Comparison of ENCODE assay signal across 12 mouse cellular contexts in genomic region chr15:96548363-96548762, GRCm38 (mm10).
DNase-seq lines count a peak whose midpoint lies in the region; ATAC-seq and TF ChIP-seq lines count a peak whose summit lies in the region.
"Had no signal": no experiment of that assay in that cellular context is flagged by ENCODE, and none has a peak within 500 bp of the region (broad histone marks: within the 10 kb centered on the region; RNA-seq: fewer than 3 reads in every experiment).

No protein-coding gene starts in this region.

- H3K4me2 ChIP-seq in hindbrain, embryonic 11.5 days (replicated peaks; ENCODE audit: low read depth, low read length), result no peak overlapping the region
- no peak overlapping the region for H3K4me2 ChIP-seq in forebrain, embryonic 16.5 days (ENCODE audit: low read length)
- H3K4me2 ChIP-seq in myocyte (ENCODE audit: low read depth), result peak overlapping the region; percentile 71
- H3K4me2 ChIP-seq: liver, embryonic 15.5 days had no signal

- H3K4me3 ChIP-seq in hindbrain, embryonic 10.5 days, result no peak overlapping the region
- no peak overlapping the region for H3K4me3 ChIP-seq in hindbrain, embryonic 11.5 days (ENCODE audit: low read depth, low read length)
- H3K4me3 ChIP-seq in E14TG2a.4 (replicated peaks; ENCODE audit: low read length) (peak overlapping the region; percentile 35; the same call in 1 of the 2 replicates), myocyte (no peak overlapping the region)
- H3K4me3 ChIP-seq in forebrain, embryonic 16.5 days (replicated peaks; ENCODE audit: low read length), result no peak overlapping the region
- H3K4me3 ChIP-seq: liver, embryonic 15.5 days had no signal

- no peaks in the 10 kb centered on the region for H3K9me3 ChIP-seq in hindbrain, embryonic 10.5 days
- H3K9me3 ChIP-seq in hindbrain, embryonic 11.5 days (ENCODE audit: control insufficient read depth, low read length), result no peaks in the 10 kb centered on the region
- H3K9me3 ChIP-seq in E14TG2a.4 (ENCODE audit: low read length), result no peaks in the 10 kb centered on the region
- no peaks in the 10 kb centered on the region for H3K9me3 ChIP-seq in forebrain, embryonic 16.5 days (ENCODE audit: control insufficient read depth, low read length)
- H3K9me3 ChIP-seq: liver, embryonic 15.5 days had no signal

- no peak overlapping the region for H3K9ac ChIP-seq in hindbrain, embryonic 11.5 days (ENCODE audit: low read depth, low read length)
- no peak overlapping the region for H3K9ac ChIP-seq in forebrain, embryonic 16.5 days (replicated peaks; ENCODE audit: low read depth, low read length)
- H3K9ac ChIP-seq: liver, embryonic 15.5 days had no signal

- no peaks in the 10 kb centered on the region for H3K36me3 ChIP-seq in hindbrain, embryonic 10.5 days
- no peaks in the 10 kb centered on the region for H3K36me3 ChIP-seq in hindbrain, embryonic 11.5 days (ENCODE audit: control insufficient read depth, insufficient read depth, low read length)
- H3K36me3 ChIP-seq in E14TG2a.4 (ENCODE audit: insufficient read depth, low read length) (no peaks in the 10 kb centered on the region), myocyte (ENCODE audit: control insufficient read depth, insufficient read depth) (no peaks in the 10 kb centered on the region)
- H3K36me3 ChIP-seq in forebrain, embryonic 16.5 days (ENCODE audit: control insufficient read depth, insufficient read depth), result no peaks in the 10 kb centered on the region
- H3K36me3 ChIP-seq: liver, embryonic 15.5 days had no signal

- TF ChIP-seq POLR2A in myocyte (IDR thresholded peaks at IDR 0.05; ENCODE audit: insufficient read length, low read depth), result peak; percentile 14

- no peak overlapping the region for H3ac ChIP-seq in myocyte (ENCODE audit: control insufficient read depth, insufficient read length)

- no peak for ATAC-seq in hindbrain, embryonic 11.5 days (ENCODE audit: low FRiP score)
- 0 out of 2 replicates have a peak, but pooled peaks have one; percentile 16 for ATAC-seq in forebrain, embryonic 16.5 days

- WGBS in hindbrain, embryonic 10.5 days, result 82% methylated on average over 9 of the region's 9 CpGs
- WGBS in hindbrain, embryonic 11.5 days, result 81% methylated on average over 9 of the region's 9 CpGs
- WGBS in forebrain, embryonic 16.5 days, result 62% methylated on average over 9 of the region's 9 CpGs

- no peaks in the 10 kb centered on the region for H3K27me3 ChIP-seq in hindbrain, embryonic 10.5 days (ENCODE audit: insufficient read depth, poor library complexity, severe bottlenecking)
- H3K27me3 ChIP-seq in hindbrain, embryonic 11.5 days (ENCODE audit: control insufficient read depth, insufficient read depth, low read length), result no peaks in the 10 kb centered on the region
- H3K27me3 ChIP-seq in E14TG2a.4 (ENCODE audit: insufficient read depth, low read length), result peaks cover 6% of the 10 kb centered on the region
- no peaks in the 10 kb centered on the region for H3K27me3 ChIP-seq in forebrain, embryonic 16.5 days (replicated peaks; ENCODE audit: control insufficient read depth, insufficient read depth, low read length)
- no peaks in the 10 kb centered on the region for H3K27me3 ChIP-seq in myocyte (ENCODE audit: control insufficient read depth, insufficient read depth, insufficient read length)
- H3K27me3 ChIP-seq: liver, embryonic 15.5 days had no signal

- DNase-seq in hindbrain, embryonic 10.5 days (ENCODE audit: low spot score), result no peak
- DNase-seq in hindbrain, embryonic 11.5 days (ENCODE audit: low spot score), result no peak
- no peak for DNase-seq in thymus, postnatal 14 days
- DNase-seq in gastrocnemius, postnatal 14 days, result no peak
- no peak for DNase-seq in thymus, adult 18-20 months
- DNase-seq: cerebellum, adult 9-11 months; spleen, adult 18-20 months; thymus, adult 2 months had no signal

- TF ChIP-seq CTCF in E14TG2a.4 (conservative IDR thresholded peaks at IDR 0.05; ENCODE audit: low read length), result no peak

- peaks cover 12% of the 10 kb centered on the region; the same call in 1 of the 2 replicates for H3K4me1 ChIP-seq in hindbrain, embryonic 10.5 days (replicated peaks)
- no peaks in the 10 kb centered on the region for H3K4me1 ChIP-seq in hindbrain, embryonic 11.5 days (replicated peaks; ENCODE audit: control insufficient read depth, insufficient read depth, low read length)
- peaks cover 17% of the 10 kb centered on the region for H3K4me1 ChIP-seq in E14TG2a.4 (replicated peaks; ENCODE audit: low read depth, low read length)
- peaks cover 9% of the 10 kb centered on the region; the same call in 1 of the 2 replicates for H3K4me1 ChIP-seq in forebrain, embryonic 16.5 days (replicated peaks; ENCODE audit: control insufficient read depth, insufficient read depth, low read length)
- H3K4me1 ChIP-seq: liver, embryonic 15.5 days had no signal

- peak overlapping the region; percentile 57; the same call in 1 of the 2 replicates for H3K27ac ChIP-seq in hindbrain, embryonic 10.5 days
- no peak overlapping the region for H3K27ac ChIP-seq in hindbrain, embryonic 11.5 days (ENCODE audit: low read depth, low read length)
- 0 out of 2 replicates have a peak overlapping the region, but pooled peaks have one; percentile 12 for H3K27ac ChIP-seq in forebrain, embryonic 16.5 days (ENCODE audit: low read length)
- H3K27ac ChIP-seq: liver, embryonic 15.5 days had no signal

- no peaks in the 10 kb centered on the region for H3K79me2 ChIP-seq in myocyte (ENCODE audit: control insufficient read depth, insufficient read depth)

- intact Hi-C loops in gastrocnemius, postnatal 14 days (cut with DNase I; ENCODE audit: low total_unique reads), result loop anchor here (10.0 kb wide), 1 partner anchor 406 kb away; no protein-coding TSS in a partner anchor

TF ChIP-seq in myocyte, 11 proteins besides CTCF, POLR2A, EP300 and RAD21:
- TF ChIP-seq USF1 (IDR thresholded peaks at IDR 0.05; ENCODE audit: low read depth), result no peak
- peak in 2 of 3 experiments; percentile 28 to 33 for TF ChIP-seq MYOD1 (IDR thresholded peaks at IDR 0.05; ENCODE audit: control insufficient read depth in 1 of 3, insufficient read length in 2 of 3, low read depth in 2 of 3)
TF ChIP-seq in myocyte: peak in this region for 1.
